In genomic region chr10:3810476-3811273, GRCm38 (mm10) we compare ENCODE assay signal across 9 mouse cellular contexts.
DNase-seq lines count a peak whose midpoint lies in the region; ATAC-seq and TF ChIP-seq lines count a peak whose summit lies in the region.
"Had no signal": no experiment of that assay in that cellular context is flagged by ENCODE, and none has a peak within 500 bp of the region (broad histone marks: within the 10 kb centered on the region; RNA-seq: fewer than 3 reads in every experiment).

No protein-coding gene starts in this region.

- DNase-seq in adrenal gland, adult 18-20 months (ENCODE audit: low spot score in 2 of 2) = peak; percentile 13 to 24
- DNase-seq in adrenal gland, postnatal 10 days = peak; percentile 37
- peak; percentile 42 for DNase-seq in heart, postnatal 0 days (ENCODE audit: low spot score)
- peak; percentile 60 to 61 for DNase-seq in kidney, postnatal 36 days

- TF ChIP-seq EP300 in heart, postnatal 0 days (IDR thresholded peaks at IDR 0.05; ENCODE audit: low read depth) = no peak

- H3K9me3 ChIP-seq in heart, postnatal 0 days (replicated peaks; ENCODE audit: control insufficient read depth, low read length) = 0 out of 2 replicates have a peak, but pooled peaks cover 3% of the 10 kb centered on the region
- no peaks in the 10 kb centered on the region for H3K9me3 ChIP-seq in forebrain, embryonic 15.5 days
- H3K9me3 ChIP-seq in midbrain, embryonic 16.5 days (replicated peaks; ENCODE audit: control insufficient read depth, low read length, poor library complexity, severe bottlenecking) = no peaks in the 10 kb centered on the region
- H3K9me3 ChIP-seq: hindbrain, embryonic 12.5 days; neural tube, embryonic 13.5 days had no signal

- no peaks in the 10 kb centered on the region for H3K27me3 ChIP-seq in heart, postnatal 0 days (ENCODE audit: control insufficient read depth, insufficient read depth, low read length)
- H3K27me3 ChIP-seq in forebrain, embryonic 15.5 days = no peaks in the 10 kb centered on the region
- H3K27me3 ChIP-seq in midbrain, embryonic 16.5 days (ENCODE audit: control insufficient read depth, insufficient read depth, low read depth, low read length) = no peaks in the 10 kb centered on the region
- H3K27me3 ChIP-seq: hindbrain, embryonic 12.5 days; neural tube, embryonic 13.5 days had no signal

- peak overlapping the region; percentile 30; the same call in 1 of the 2 replicates for H3K27ac ChIP-seq in heart, postnatal 0 days (ENCODE audit: low read depth)
- no peak overlapping the region for H3K27ac ChIP-seq in forebrain, embryonic 15.5 days (replicated peaks)
- H3K27ac ChIP-seq in midbrain, embryonic 16.5 days (ENCODE audit: low read length) = no peak overlapping the region
- H3K27ac ChIP-seq: hindbrain, embryonic 12.5 days; neural tube, embryonic 13.5 days had no signal

- WGBS in heart, postnatal 0 days = 25% methylated on average over 10 of the region's 10 CpGs
- 65% methylated on average over 10 of the region's 10 CpGs for WGBS in forebrain, embryonic 15.5 days
- WGBS in midbrain, embryonic 16.5 days = 69% methylated on average over 10 of the region's 10 CpGs

- H3K4me3 ChIP-seq in heart, postnatal 0 days (ENCODE audit: low read depth, low read length) = no peak overlapping the region
- H3K4me3 ChIP-seq in forebrain, embryonic 15.5 days = no peak overlapping the region
- no peak overlapping the region for H3K4me3 ChIP-seq in midbrain, embryonic 16.5 days (ENCODE audit: low read depth, low read length)
- H3K4me3 ChIP-seq: hindbrain, embryonic 12.5 days; neural tube, embryonic 13.5 days had no signal

- H3K4me2 ChIP-seq in heart, postnatal 0 days (ENCODE audit: low read depth, low read length) = no peak overlapping the region
- no peak overlapping the region for H3K4me2 ChIP-seq in forebrain, embryonic 15.5 days (replicated peaks)
- no peak overlapping the region for H3K4me2 ChIP-seq in midbrain, embryonic 16.5 days (ENCODE audit: low read length)
- H3K4me2 ChIP-seq: hindbrain, embryonic 12.5 days; neural tube, embryonic 13.5 days had no signal

- no peak for TF ChIP-seq CTCF in heart, postnatal 0 days (IDR thresholded peaks at IDR 0.05; ENCODE audit: low read depth)

- no peak overlapping the region for H3K9ac ChIP-seq in heart, postnatal 0 days (replicated peaks; ENCODE audit: low read depth, low read length)
- H3K9ac ChIP-seq in forebrain, embryonic 15.5 days (replicated peaks) = no peak overlapping the region
- H3K9ac ChIP-seq in midbrain, embryonic 16.5 days (ENCODE audit: low read depth, low read length) = no peak overlapping the region
- H3K9ac ChIP-seq: hindbrain, embryonic 12.5 days; neural tube, embryonic 13.5 days had no signal

- peak; percentile 81 for ATAC-seq in heart, postnatal 0 days (ENCODE audit: insufficient read depth, low read depth)
- no peak for ATAC-seq in forebrain, embryonic 15.5 days (replicated peaks)
- ATAC-seq in midbrain, embryonic 16.5 days = no peak
- ATAC-seq in erythroid progenitor cell, adult 5-6 weeks (replicated peaks; ENCODE audit: low FRiP score, poor library complexity, severe bottlenecking) = no peak

- no peaks in the 10 kb centered on the region for H3K36me3 ChIP-seq in heart, postnatal 0 days (replicated peaks; ENCODE audit: control insufficient read depth, insufficient read depth, low read length)
- H3K36me3 ChIP-seq in forebrain, embryonic 15.5 days = no peaks in the 10 kb centered on the region
- H3K36me3 ChIP-seq in midbrain, embryonic 16.5 days (ENCODE audit: control insufficient read depth, insufficient read depth, low read length) = no peaks in the 10 kb centered on the region
- H3K36me3 ChIP-seq: hindbrain, embryonic 12.5 days; neural tube, embryonic 13.5 days had no signal

- peaks cover 15% of the 10 kb centered on the region; the same call in 1 of the 2 replicates for H3K4me1 ChIP-seq in heart, postnatal 0 days (ENCODE audit: control insufficient read depth, insufficient read depth)
- no peaks in the 10 kb centered on the region for H3K4me1 ChIP-seq in forebrain, embryonic 15.5 days
- H3K4me1 ChIP-seq in midbrain, embryonic 16.5 days (ENCODE audit: control insufficient read depth, insufficient read depth, low read length) = no peaks in the 10 kb centered on the region
- H3K4me1 ChIP-seq: hindbrain, embryonic 12.5 days; neural tube, embryonic 13.5 days had no signal
